Mouse (Mus musculus): ENCODE measurements around the gene Mrtfb. TPM values are rescaled to one million over a fixed set of nuclear protein-coding genes. Genes with fewer than 3 reads are reported as not detected.
A peak's percentile ranks its signal among the peaks of the same experiment; 100 is the strongest.

Mrtfb gene
- polyA plus RNA-seq, 1 experiment from 2014 or later, result 22.4 TPM

- H3K4me1 ChIP-seq (replicated peaks; ENCODE audit: control insufficient read depth, insufficient read depth, low read length), result peaks cover 2% of the 10 kb centered on the region; the same call in 1 of the 2 replicates
- H3K27me3 ChIP-seq (ENCODE audit: control insufficient read depth, insufficient read depth, low read length), result no peaks in the 10 kb centered on the region
- ATAC-seq (replicated peaks; ENCODE audit: low FRiP score) (no peak), DNase-seq (ENCODE audit: low spot score) (no peak)
- H3K4me2 ChIP-seq (ENCODE audit: low read depth, low read length, severe bottlenecking), result no peak overlapping the region
- no peaks in the 10 kb centered on the region for H3K36me3 ChIP-seq (ENCODE audit: control insufficient read depth, insufficient read depth, low read length)
- H3K27ac ChIP-seq (ENCODE audit: low read depth, low read length), result no peak overlapping the region
- no peaks in the 10 kb centered on the region for H3K9me3 ChIP-seq (ENCODE audit: control insufficient read depth, low read length)
- no peak overlapping the region for H3K4me3 ChIP-seq (ENCODE audit: low read depth, low read length)
- no peak overlapping the region for H3K9ac ChIP-seq (ENCODE audit: low read length)
Observed at GRCm38 (mm10) chr16:13351268-13351667, 95.0 kb downstream of the Mrtfb start.

- DNase-seq (ENCODE audit: low spot score), result no peak
- H3K27ac ChIP-seq (ENCODE audit: low read depth, low read length), result no peak overlapping the region
- no peak overlapping the region for H3K4me3 ChIP-seq (ENCODE audit: low read depth, low read length)
- no peaks in the 10 kb centered on the region for H3K27me3 ChIP-seq (ENCODE audit: control insufficient read depth, insufficient read depth, low read length)
- no peak overlapping the region for H3K4me2 ChIP-seq (ENCODE audit: low read depth, low read length, severe bottlenecking)
- no peaks in the 10 kb centered on the region for H3K9me3 ChIP-seq (ENCODE audit: control insufficient read depth, low read length)
- no peak for ATAC-seq (replicated peaks; ENCODE audit: low FRiP score)
- no peak overlapping the region for H3K9ac ChIP-seq (ENCODE audit: low read length)
- H3K36me3 ChIP-seq (ENCODE audit: control insufficient read depth, insufficient read depth, low read length), result no peaks in the 10 kb centered on the region
- H3K4me1 ChIP-seq (replicated peaks; ENCODE audit: control insufficient read depth, insufficient read depth, low read length), result peaks cover 6% of the 10 kb centered on the region; the same call in 1 of the 2 replicates
- WGBS, result 41% methylated on average over 4 of the region's 4 CpGs
Observed at GRCm38 (mm10) chr16:13353927-13354326, 97.6 kb downstream of the Mrtfb start.

- H3K4me2 ChIP-seq (ENCODE audit: low read depth, low read length, severe bottlenecking), result no peak overlapping the region
- H3K27me3 ChIP-seq (ENCODE audit: control insufficient read depth, insufficient read depth, low read length), result no peaks in the 10 kb centered on the region
- ATAC-seq (replicated peaks; ENCODE audit: low FRiP score) (no peak), DNase-seq (ENCODE audit: low spot score) (no peak)
- H3K36me3 ChIP-seq (ENCODE audit: control insufficient read depth, insufficient read depth, low read length), result no peaks in the 10 kb centered on the region
- no peaks in the 10 kb centered on the region for H3K9me3 ChIP-seq (ENCODE audit: control insufficient read depth, low read length)
- no peak overlapping the region for H3K4me3 ChIP-seq (ENCODE audit: low read depth, low read length)
- WGBS, result 76% methylated on average over 5 of the region's 5 CpGs
- H3K27ac ChIP-seq (ENCODE audit: low read depth, low read length), result no peak overlapping the region
- H3K9ac ChIP-seq (ENCODE audit: low read length), result no peak overlapping the region
- H3K4me1 ChIP-seq (replicated peaks; ENCODE audit: control insufficient read depth, insufficient read depth, low read length), result peaks cover 6% of the 10 kb centered on the region; the same call in 1 of the 2 replicates
Observed at GRCm38 (mm10) chr16:13354431-13354830, 98.2 kb downstream of the Mrtfb start.

GRCm38 (mm10) chr16:13357806-13358679, 101.8 kb downstream of the Mrtfb start:
- ATAC-seq (replicated peaks; ENCODE audit: low FRiP score) (peak; percentile 74; the same call in 1 of the 2 replicates), DNase-seq (ENCODE audit: low spot score) (peak; percentile 65)
- H3K9ac ChIP-seq (ENCODE audit: low read length), result no peak overlapping the region; the same call in none of the 2 replicates
- no peaks in the 10 kb centered on the region for H3K9me3 ChIP-seq (ENCODE audit: control insufficient read depth, low read length)
- H3K27me3 ChIP-seq (ENCODE audit: control insufficient read depth, insufficient read depth, low read length), result no peaks in the 10 kb centered on the region
- peaks cover 6% of the 10 kb centered on the region; the same call in 1 of the 2 replicates for H3K4me1 ChIP-seq (replicated peaks; ENCODE audit: control insufficient read depth, insufficient read depth, low read length)
- no peak overlapping the region for H3K4me3 ChIP-seq (ENCODE audit: low read depth, low read length)
- no peaks in the 10 kb centered on the region for H3K36me3 ChIP-seq (ENCODE audit: control insufficient read depth, insufficient read depth, low read length)
- H3K27ac ChIP-seq (ENCODE audit: low read depth, low read length), result 0 out of 2 replicates have a peak overlapping the region, but pooled peaks have one; percentile 6
- peak overlapping the region; percentile 31 for H3K4me2 ChIP-seq (ENCODE audit: low read depth, low read length, severe bottlenecking)
- WGBS, result 36% methylated on average over 15 of the region's 15 CpGs

- no peak for ATAC-seq (replicated peaks; ENCODE audit: low FRiP score)
- H3K4me2 ChIP-seq (ENCODE audit: low read depth, low read length, severe bottlenecking), result no peak overlapping the region
- no peak overlapping the region for H3K9ac ChIP-seq (ENCODE audit: low read length)
- no peaks in the 10 kb centered on the region for H3K9me3 ChIP-seq (ENCODE audit: control insufficient read depth, low read length)
- H3K4me1 ChIP-seq (replicated peaks; ENCODE audit: control insufficient read depth, insufficient read depth, low read length), result peaks cover 6% of the 10 kb centered on the region; the same call in 1 of the 2 replicates
- H3K27me3 ChIP-seq (ENCODE audit: control insufficient read depth, insufficient read depth, low read length), result no peaks in the 10 kb centered on the region
- H3K36me3 ChIP-seq (ENCODE audit: control insufficient read depth, insufficient read depth, low read length), result no peaks in the 10 kb centered on the region
- H3K4me3 ChIP-seq (ENCODE audit: low read depth, low read length), result no peak overlapping the region
- H3K27ac ChIP-seq (ENCODE audit: low read depth, low read length), result no peak overlapping the region
- no peak for DNase-seq (ENCODE audit: low spot score)
Observed at GRCm38 (mm10) chr16:13358741-13359140, 102.5 kb downstream of the Mrtfb start.

- Histone ChIP-seq H3K27me3 (ENCODE audit: control insufficient read depth, insufficient read depth, low read length) (no peaks in the 10 kb centered on the region), H3K4me3 (ENCODE audit: low read depth, low read length) (no peak overlapping the region), H3K4me2 (ENCODE audit: low read depth, low read length, severe bottlenecking) (no peak overlapping the region), H3K4me1 (replicated peaks; ENCODE audit: control insufficient read depth, insufficient read depth, low read length) (peaks cover 4% of the 10 kb centered on the region; the same call in 1 of the 2 replicates), H3K36me3 (ENCODE audit: control insufficient read depth, insufficient read depth, low read length) (no peaks in the 10 kb centered on the region), H3K9ac (ENCODE audit: low read length) (no peak overlapping the region), H3K9me3 (ENCODE audit: control insufficient read depth, low read length) (no peaks in the 10 kb centered on the region), H3K27ac (ENCODE audit: low read depth, low read length) (no peak overlapping the region)
- no peak for DNase-seq (ENCODE audit: low spot score)
- ATAC-seq (replicated peaks; ENCODE audit: low FRiP score), result no peak
- WGBS, result 72% methylated on average over 9 of the region's 9 CpGs
Observed at GRCm38 (mm10) chr16:13359405-13359858, 103.2 kb downstream of the Mrtfb start.

DNA sequence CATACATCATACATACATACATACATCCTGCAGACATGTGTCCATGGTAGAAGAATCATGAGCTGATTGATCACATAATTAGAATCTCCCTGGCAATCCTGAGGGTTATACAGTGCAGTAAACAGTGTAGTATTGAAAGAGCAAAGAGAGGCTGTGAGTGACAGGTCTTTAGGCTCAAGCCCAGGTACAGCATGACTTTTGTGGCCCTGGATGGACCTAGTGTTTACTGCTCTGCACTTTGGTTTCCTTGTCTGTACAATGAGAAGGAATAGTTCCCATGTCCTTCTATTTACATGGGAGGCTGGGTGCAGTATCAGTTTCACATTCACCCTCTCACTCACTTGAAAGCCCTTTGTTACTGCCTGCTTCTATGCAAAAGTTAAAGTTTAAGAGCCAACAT, 103.9 kb downstream of the Mrtfb start:
- ATAC-seq (replicated peaks; ENCODE audit: low FRiP score) (no peak), DNase-seq (ENCODE audit: low spot score) (no peak)
- Histone ChIP-seq H3K36me3 (ENCODE audit: control insufficient read depth, insufficient read depth, low read length) (no peaks in the 10 kb centered on the region), H3K9me3 (ENCODE audit: control insufficient read depth, low read length) (no peaks in the 10 kb centered on the region), H3K4me1 (replicated peaks; ENCODE audit: control insufficient read depth, insufficient read depth, low read length) (peaks cover 4% of the 10 kb centered on the region; the same call in 1 of the 2 replicates), H3K4me2 (ENCODE audit: low read depth, low read length, severe bottlenecking) (no peak overlapping the region), H3K9ac (ENCODE audit: low read length) (no peak overlapping the region), H3K27ac (ENCODE audit: low read depth, low read length) (no peak overlapping the region), H3K4me3 (ENCODE audit: low read depth, low read length) (no peak overlapping the region), H3K27me3 (ENCODE audit: control insufficient read depth, insufficient read depth, low read length) (no peaks in the 10 kb centered on the region)

DNA sequence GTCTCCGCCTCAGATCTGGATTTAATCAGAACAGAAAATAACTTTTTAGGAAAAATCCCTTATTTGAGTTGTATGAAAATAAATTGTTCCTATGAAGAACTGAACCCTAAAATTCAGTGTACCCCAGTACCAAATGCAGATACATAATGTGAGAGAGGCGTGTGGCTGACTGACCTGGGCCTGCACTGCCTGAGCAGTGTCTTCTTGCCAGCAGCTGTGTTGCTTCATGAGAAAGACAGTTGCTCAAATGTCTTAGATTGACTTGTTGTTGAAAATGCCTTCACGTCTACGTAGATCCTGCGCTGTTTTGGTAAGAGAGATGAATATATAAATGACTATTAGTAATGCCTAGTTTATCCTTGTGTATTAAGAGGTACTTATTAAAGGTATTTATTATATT, 104.6 kb downstream of the Mrtfb start:
- H3K4me1 ChIP-seq (replicated peaks; ENCODE audit: control insufficient read depth, insufficient read depth, low read length), result peaks cover 4% of the 10 kb centered on the region; the same call in 1 of the 2 replicates
- no peaks in the 10 kb centered on the region for H3K9me3 ChIP-seq (ENCODE audit: control insufficient read depth, low read length)
- WGBS, result 90% methylated on average over 5 of the region's 5 CpGs
- H3K27ac ChIP-seq (ENCODE audit: low read depth, low read length), result no peak overlapping the region
- no peak overlapping the region for H3K4me3 ChIP-seq (ENCODE audit: low read depth, low read length)
- H3K27me3 ChIP-seq (ENCODE audit: control insufficient read depth, insufficient read depth, low read length), result no peaks in the 10 kb centered on the region
- DNase-seq (ENCODE audit: low spot score) (no peak), ATAC-seq (replicated peaks; ENCODE audit: low FRiP score) (no peak)
- no peaks in the 10 kb centered on the region for H3K36me3 ChIP-seq (ENCODE audit: control insufficient read depth, insufficient read depth, low read length)
- H3K9ac ChIP-seq (ENCODE audit: low read length), result no peak overlapping the region
- no peak overlapping the region for H3K4me2 ChIP-seq (ENCODE audit: low read depth, low read length, severe bottlenecking)
